Mouse (Mus musculus): ENCODE results near the gene Disc1. TPM values are rescaled to one million over a fixed set of nuclear protein-coding genes. Genes with fewer than 3 reads are reported as not detected.

The Disc1 gene
- total and polyA plus RNA-seq, 3 experiments = not detected

- Histone ChIP-seq H3K79me2 (replicated peaks; ENCODE audit: control insufficient read depth, extremely low read depth, insufficient read depth, poor library complexity, severe bottlenecking) (no peaks in the 10 kb centered on the region), H3K9ac (ENCODE audit: insufficient read depth, low read depth) (no peak overlapping the region)
Observed at GRCm38 (mm10) chr8:125258806-125259500, 205.0 kb downstream of the Disc1 start.

DNA sequence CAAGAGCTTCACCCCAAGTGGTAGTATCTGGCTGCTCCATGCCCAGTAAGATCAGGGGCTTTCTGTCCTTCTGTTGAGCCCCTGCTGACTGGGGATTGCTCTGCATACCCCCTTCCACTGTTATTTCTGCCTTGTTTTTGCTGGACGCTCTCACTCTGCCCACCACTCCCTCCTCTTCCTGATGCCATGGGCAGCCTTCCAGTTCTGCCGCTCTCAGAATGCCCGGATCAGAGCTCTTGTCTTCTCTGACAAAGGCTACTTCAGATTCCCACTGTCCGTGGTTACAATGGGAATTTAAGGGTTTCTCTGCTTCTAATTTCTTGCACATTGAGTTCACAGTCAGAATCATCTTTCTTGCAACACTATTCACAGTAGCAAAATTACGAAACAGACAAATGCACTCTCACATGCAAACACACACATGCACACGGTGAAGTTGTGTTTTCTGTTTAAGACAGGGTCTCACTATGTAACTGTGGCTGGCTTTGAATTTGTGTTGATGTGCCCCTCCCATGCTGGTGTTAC is 214.2 kb downstream of the Disc1 start:
- H3K4me2 ChIP-seq (ENCODE audit: insufficient read depth, low read depth, poor library complexity, severe bottlenecking) = no peak overlapping the region
- H3K9me3 ChIP-seq (replicated peaks; ENCODE audit: low read length) = no peaks in the 10 kb centered on the region
- no peak for DNase-seq (ENCODE audit: extremely low read depth)
- TF ChIP-seq ZNF384 (IDR thresholded peaks at IDR 0.05; ENCODE audit: low read depth, low read length) = no peak
- TF ChIP-seq TCF12 (IDR thresholded peaks at IDR 0.05; ENCODE audit: low read depth, low read length) = no peak
- H3K79me2 ChIP-seq (replicated peaks; ENCODE audit: control insufficient read depth, extremely low read depth, insufficient read depth, poor library complexity, severe bottlenecking) = no peaks in the 10 kb centered on the region
- no peaks in the 10 kb centered on the region for H3K36me3 ChIP-seq (replicated peaks in 1 of 2; ENCODE audit: control insufficient read depth in 1 of 2, insufficient read depth in 1 of 2, low read length in 1 of 2)
- no peak overlapping the region for H3K4me3 ChIP-seq (replicated peaks in 1 of 3; ENCODE audit: low read depth in 2 of 3, low read length in 2 of 3, poor library complexity in 1 of 3)
- dilution Hi-C loops (cut with MboI; ENCODE audit: extremely low pct_ligation_motif_present, extremely low pct_unique_long_range_greater_than_20kb, low sequenced_read_pairs) = no loop called here
- H3K27ac ChIP-seq (ENCODE audit: insufficient read depth, low read depth) = no peak overlapping the region
- H3K4me1 ChIP-seq (ENCODE audit: control insufficient read depth in 1 of 2, insufficient read depth in 2 of 2) = peaks cover 4 to 8% of the 10 kb centered on the region in 2 experiments; a peak in 3 of 4 replicates
- in situ Hi-C loops (cut with MboI; ENCODE audit: low pct_ligation_motif_present, low pct_unique_long_range_greater_than_20kb, low sequenced_read_pairs) = no loop called here
- H3K27me3 ChIP-seq (replicated peaks) = peaks cover 3% of the 10 kb centered on the region
- H3K9ac ChIP-seq (ENCODE audit: insufficient read depth, low read depth) = no peak overlapping the region

More at GRCm38 (mm10) chr8:125258806-125259500, 205.0 kb downstream of the Disc1 start:
- dilution Hi-C loops (cut with MboI; ENCODE audit: extremely low pct_ligation_motif_present, extremely low pct_unique_long_range_greater_than_20kb, low sequenced_read_pairs) = no loop called here
- no peak for DNase-seq (ENCODE audit: extremely low read depth)
- Histone ChIP-seq H3K4me3 (replicated peaks in 1 of 3; ENCODE audit: low read depth in 2 of 3, low read length in 2 of 3, poor library complexity in 1 of 3) (no peak overlapping the region), H3K9me3 (replicated peaks; ENCODE audit: low read length) (no peaks in the 10 kb centered on the region), H3K27ac (ENCODE audit: insufficient read depth, low read depth) (no peak overlapping the region), H3K36me3 (replicated peaks in 1 of 2; ENCODE audit: control insufficient read depth in 1 of 2, insufficient read depth in 1 of 2, low read length in 1 of 2) (no peaks in the 10 kb centered on the region), H3K27me3 (replicated peaks) (peaks cover 5% of the 10 kb centered on the region), H3K4me2 (ENCODE audit: insufficient read depth, low read depth, poor library complexity, severe bottlenecking) (no peak overlapping the region), H3K4me1 (ENCODE audit: control insufficient read depth in 1 of 2, insufficient read depth in 2 of 2) (no peaks in the 10 kb centered on the region; a peak in 1 of 4 replicates)
- in situ Hi-C loops (cut with MboI; ENCODE audit: low pct_ligation_motif_present, low pct_unique_long_range_greater_than_20kb, low sequenced_read_pairs) = no loop called here
- TF ChIP-seq MXI1 (IDR thresholded peaks at IDR 0.05; ENCODE audit: low read depth, low read length) (no peak), ELF1 (IDR thresholded peaks at IDR 0.05; ENCODE audit: low read depth, low read length) (no peak), RCOR1 (conservative IDR thresholded peaks at IDR 0.05; ENCODE audit: low read depth, low read length) (no peak), SMC3 (IDR thresholded peaks at IDR 0.05; ENCODE audit: low read depth, low read length) (no peak), MYC (IDR thresholded peaks at IDR 0.05; ENCODE audit: low read depth, low read length) (no peak), MAFK (IDR thresholded peaks at IDR 0.05; ENCODE audit: insufficient replicate concordance, low read length) (no peak), NRF1 (IDR thresholded peaks at IDR 0.05; ENCODE audit: low read depth, low read length) (no peak), MAX (IDR thresholded peaks at IDR 0.05; ENCODE audit: low read length) (no peak), MAZ (IDR thresholded peaks at IDR 0.05; ENCODE audit: low read depth, low read length) (no peak)

- Histone ChIP-seq H3K79me2 (replicated peaks; ENCODE audit: control insufficient read depth, extremely low read depth, insufficient read depth, poor library complexity, severe bottlenecking) (no peaks in the 10 kb centered on the region), H3K4me2 (ENCODE audit: insufficient read depth, low read depth, poor library complexity, severe bottlenecking) (no peak overlapping the region), H3K4me3 (replicated peaks in 1 of 3; ENCODE audit: low read depth in 2 of 3, low read length in 2 of 3, poor library complexity in 1 of 3) (no peak overlapping the region), H3K9ac (ENCODE audit: insufficient read depth, low read depth) (no peak overlapping the region), H3K27ac (ENCODE audit: insufficient read depth, low read depth) (no peak overlapping the region), H3K9me3 (replicated peaks; ENCODE audit: low read length) (peaks cover 8% of the 10 kb centered on the region), H3K36me3 (replicated peaks in 1 of 2; ENCODE audit: control insufficient read depth in 1 of 2, insufficient read depth in 1 of 2, low read length in 1 of 2) (no peaks in the 10 kb centered on the region), H3K4me1 (ENCODE audit: control insufficient read depth in 1 of 2, insufficient read depth in 2 of 2) (peaks cover 4 to 8% of the 10 kb centered on the region in 2 experiments; a peak in 3 of 4 replicates), H3K27me3 (replicated peaks) (peaks cover 3% of the 10 kb centered on the region)
- dilution Hi-C loops (cut with MboI; ENCODE audit: extremely low pct_ligation_motif_present, extremely low pct_unique_long_range_greater_than_20kb, low sequenced_read_pairs) (no loop called here), in situ Hi-C loops (cut with MboI; ENCODE audit: low pct_ligation_motif_present, low pct_unique_long_range_greater_than_20kb, low sequenced_read_pairs) (no loop called here)
- DNase-seq (ENCODE audit: extremely low read depth) = no peak
- TF ChIP-seq IRF4 (IDR thresholded peaks at IDR 0.05; ENCODE audit: low read depth, low read length) (no peak), MAZ (IDR thresholded peaks at IDR 0.05; ENCODE audit: low read depth, low read length) (no peak), MXI1 (IDR thresholded peaks at IDR 0.05; ENCODE audit: low read depth, low read length) (no peak), POLR2AphosphoS2 (IDR thresholded peaks at IDR 0.05; ENCODE audit: low read depth, low read length) (no peak), ZMIZ1 (IDR thresholded peaks at IDR 0.05; ENCODE audit: low read depth, low read length) (no peak), ZNF384 (IDR thresholded peaks at IDR 0.05; ENCODE audit: low read depth, low read length) (no peak), CHD1 (IDR thresholded peaks at IDR 0.05; ENCODE audit: low read depth, low read length) (no peak), TCF12 (IDR thresholded peaks at IDR 0.05; ENCODE audit: low read depth, low read length) (no peak)
Observed at GRCm38 (mm10) chr8:125270292-125270691, 216.3 kb downstream of the Disc1 start.
